In the genomic region with DNA sequence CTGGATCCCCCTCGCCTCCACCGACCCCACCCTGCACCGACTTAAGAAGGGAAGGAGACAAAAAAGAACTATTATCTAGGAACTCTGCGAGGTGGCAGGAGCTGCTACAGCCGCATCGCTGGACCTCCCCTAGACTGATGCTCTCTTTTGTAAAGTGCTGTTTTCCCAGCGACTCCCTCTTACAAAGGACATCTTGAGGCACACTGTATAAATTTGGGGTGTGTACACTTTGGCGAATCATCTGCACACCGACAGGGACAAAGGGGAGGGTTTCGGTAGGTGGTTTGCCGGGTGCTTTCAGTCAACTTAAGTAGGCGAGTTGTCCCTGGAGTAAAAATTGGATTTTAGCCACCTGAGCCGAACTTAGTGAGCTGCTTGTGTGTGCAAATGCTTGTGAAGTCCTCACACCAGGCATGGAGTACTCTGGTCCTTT, we compare ENCODE assay signal across 8 mouse cellular contexts.
DNase-seq lines count a peak whose midpoint lies in the region; ATAC-seq and TF ChIP-seq lines count a peak whose summit lies in the region.

No protein-coding gene starts in this region.

- H3K27me3 ChIP-seq in embryonic facial prominence, embryonic 15.5 days = no peaks in the 10 kb centered on the region
- H3K27me3 ChIP-seq in hindbrain, postnatal 0 days (ENCODE audit: insufficient read depth, low read length) = no peaks in the 10 kb centered on the region
- no peaks in the 10 kb centered on the region for H3K27me3 ChIP-seq in neural tube, embryonic 14.5 days (ENCODE audit: control insufficient read depth, insufficient read depth, low read length)

- TF ChIP-seq CTCF in hindbrain, postnatal 0 days (IDR thresholded peaks at IDR 0.05; ENCODE audit: low read depth) = no peak

- peak; percentile 4 for DNase-seq in left cerebral cortex, postnatal 4 days
- no peak for DNase-seq in left cerebral cortex, postnatal 10 days (ENCODE audit: extremely low spot score in 1 of 2, low spot score in 2 of 2)
- DNase-seq in hindbrain, postnatal 0 days (ENCODE audit: low spot score) = peak; percentile 47
- DNase-seq in cerebellum, adult 11-12 months = no peak
- no peak for DNase-seq in frontal cortex, postnatal 14 days (ENCODE audit: low spot score in 2 of 2)
- no peak for DNase-seq in adrenal gland, postnatal 25 days

- peaks cover 17% of the 10 kb centered on the region for H3K4me1 ChIP-seq in embryonic facial prominence, embryonic 15.5 days
- H3K4me1 ChIP-seq in hindbrain, postnatal 0 days (ENCODE audit: insufficient read depth, low read length) = peaks cover 5% of the 10 kb centered on the region; the same call in 1 of the 2 replicates
- peaks cover 12% of the 10 kb centered on the region for H3K4me1 ChIP-seq in neural tube, embryonic 14.5 days (ENCODE audit: control insufficient read depth, insufficient read depth, low read length)

- WGBS in embryonic facial prominence, embryonic 15.5 days = 5% methylated on average over 13 of the region's 13 CpGs
- WGBS in hindbrain, postnatal 0 days = 3% methylated on average over 13 of the region's 13 CpGs
- WGBS in neural tube, embryonic 14.5 days = 3% methylated on average over 13 of the region's 13 CpGs

- H3K9me3 ChIP-seq in embryonic facial prominence, embryonic 15.5 days (replicated peaks) = no peaks in the 10 kb centered on the region
- H3K9me3 ChIP-seq in hindbrain, postnatal 0 days (ENCODE audit: low read length) = no peaks in the 10 kb centered on the region
- no peaks in the 10 kb centered on the region for H3K9me3 ChIP-seq in neural tube, embryonic 14.5 days (ENCODE audit: control insufficient read depth, low read length)

- peak overlapping the region; percentile 6; the same call in 1 of the 2 replicates for H3K9ac ChIP-seq in embryonic facial prominence, embryonic 15.5 days
- peak overlapping the region; percentile 54 for H3K9ac ChIP-seq in hindbrain, postnatal 0 days (replicated peaks; ENCODE audit: low read length)
- peak overlapping the region; percentile 37 for H3K9ac ChIP-seq in neural tube, embryonic 14.5 days (replicated peaks; ENCODE audit: low read depth, low read length)

- no peaks in the 10 kb centered on the region for H3K36me3 ChIP-seq in embryonic facial prominence, embryonic 15.5 days
- no peaks in the 10 kb centered on the region for H3K36me3 ChIP-seq in hindbrain, postnatal 0 days (ENCODE audit: insufficient read depth, low read length)
- H3K36me3 ChIP-seq in neural tube, embryonic 14.5 days (ENCODE audit: control insufficient read depth, insufficient read depth, low read length) = no peaks in the 10 kb centered on the region

- peak overlapping the region; percentile 61 for H3K27ac ChIP-seq in embryonic facial prominence, embryonic 15.5 days (replicated peaks)
- peak overlapping the region; percentile 78 for H3K27ac ChIP-seq in hindbrain, postnatal 0 days
- peak overlapping the region; percentile 93 for H3K27ac ChIP-seq in neural tube, embryonic 14.5 days (ENCODE audit: low read depth, low read length)

- ATAC-seq in embryonic facial prominence, embryonic 15.5 days (ENCODE audit: insufficient number of reproducible peaks, low FRiP score, low TSS enrichment, low read depth) = no peak
- ATAC-seq in hindbrain, postnatal 0 days = peak; percentile 71
- ATAC-seq in neural tube, embryonic 14.5 days (ENCODE audit: low read depth) = peak; percentile 69

- H3K4me2 ChIP-seq in embryonic facial prominence, embryonic 15.5 days (replicated peaks) = peak overlapping the region; percentile 58
- peak overlapping the region; percentile 75 for H3K4me2 ChIP-seq in hindbrain, postnatal 0 days (ENCODE audit: low read depth, low read length)
- H3K4me2 ChIP-seq in neural tube, embryonic 14.5 days (ENCODE audit: low read depth, low read length) = peak overlapping the region; percentile 45

- H3K4me3 ChIP-seq in embryonic facial prominence, embryonic 15.5 days (replicated peaks) = peak overlapping the region; percentile 39
- peak overlapping the region; percentile 34 for H3K4me3 ChIP-seq in hindbrain, postnatal 0 days (ENCODE audit: low read length)
- peak overlapping the region; percentile 30 for H3K4me3 ChIP-seq in neural tube, embryonic 14.5 days (ENCODE audit: low read depth, low read length)

- intact Hi-C loops in left cerebral cortex, postnatal 4 days (cut with DNase I) = no loop called here
- intact Hi-C loops in left cerebral cortex, postnatal 10 days (cut with DNase I) = no loop called here

Comparison
In these comparisons a context has a peak if more than half of its experiments do, and no peak if none do; other contexts are left out.
1. DNase-seq: peak in left cerebral cortex, postnatal 4 days (single experiment) and hindbrain, postnatal 0 days (single experiment); none in left cerebral cortex, postnatal 10 days (0 of 2), cerebellum, adult 11-12 months (single experiment), frontal cortex, postnatal 14 days (0 of 2) and adrenal gland, postnatal 25 days (single experiment).
2. Peak in every context shown above with its lines, with median percentiles within 50 percentile points of each other: H3K27ac ChIP-seq, H3K4me2 ChIP-seq, H3K4me3 ChIP-seq and H3K9ac ChIP-seq.